Mouse (Mus musculus) embryonic facial prominence, embryonic 12.5 days (tissue): Measurements from ENCODE around the gene Cfap58. TPM values are rescaled to one million over a fixed set of nuclear protein-coding genes. Genes with fewer than 3 reads are reported as not detected.

Experiments used
- ATAC-seq: fragments of 200-750 bp; cut with Nextera tagmentation; 2 replicates; pipeline ENCODE4 v1.8.0; 2017; ENCODE audit not compliant: insufficient number of reproducible peaks, insufficient read depth, low FRiP score, low TSS enrichment
- H3K27ac ChIP-seq: fragments of 300-500 bp; sonication (generic); 2 replicates; pipeline ENCODE4 v1.5.1; 2016; ENCODE audit warnings: mild to moderate bottlenecking
- H3K27me3 ChIP-seq: fragments of 300-500 bp; sonication (generic); 2 replicates; pipeline ENCODE4 v1.6.1; 2016; ENCODE audit warnings: mild to moderate bottlenecking, moderate library complexity
- H3K36me3 ChIP-seq: fragments of 300-500 bp; sonication (generic); 2 replicates; pipeline ENCODE4 v1.6.1; 2016; ENCODE audit warnings: mild to moderate bottlenecking
- H3K4me1 ChIP-seq: fragments of 300-500 bp; sonication (generic); 2 replicates; pipeline ENCODE4 v1.6.1; 2016
- H3K4me2 ChIP-seq: fragments of 300-500 bp; sonication (generic); replicated peaks from 2 replicates; pipeline ENCODE4 v1.6.1; 2016; ENCODE audit warnings: mild to moderate bottlenecking, moderate library complexity
- H3K4me3 ChIP-seq: fragments of 300-500 bp; sonication (generic); 2 replicates; pipeline ENCODE4 v1.5.1; 2016; ENCODE audit warnings: mild to moderate bottlenecking
- H3K9ac ChIP-seq: fragments of 300-500 bp; sonication (generic); 2 replicates; pipeline ENCODE4 v1.6.1; 2016; ENCODE audit warnings: mild to moderate bottlenecking, moderate library complexity
- H3K9me3 ChIP-seq: fragments of 300-500 bp; sonication (generic); 2 replicates; pipeline ENCODE4 v1.6.1; 2016; ENCODE audit warnings: mild to moderate bottlenecking, moderate library complexity
- WGBS: fragments of 180-500 bp; shearing (Covaris S2); methylation state at CpG from one replicate; pipeline ENCODE4 v1.1.7; 2016; 5-methylcytosine and 5-hydroxymethylcytosine counted together
- microRNA-seq: library from miRNA; unstranded; fragments of <30 nt; microRNA quantifications from one replicate; pipeline ENCODE4, GENCODE M21; 2017
- polyA plus RNA-seq: library from polyadenylated mRNA; unstranded; fragments of >200 nt; fragmentation: Nextera tagmentation; extraction: Ambion mirVana; gene quantifications from 2 replicates; pipeline ENCODE4 v1.2.1, GENCODE M21; 2016

Gene Cfap58
- polyA plus RNA-seq, 1 experiment from 2014 or later: not detected

- Histone ChIP-seq H3K9ac (no peak overlapping the region), H3K4me1 (no peaks in the 10 kb centered on the region), H3K27ac (no peak overlapping the region), H3K4me2 (no peak overlapping the region), H3K36me3 (no peaks in the 10 kb centered on the region), H3K4me3 (no peak overlapping the region), H3K27me3 (no peaks in the 10 kb centered on the region), H3K9me3 (no peaks in the 10 kb centered on the region)
- no peak for ATAC-seq
- 66% methylated on average over 8 of the region's 8 CpGs for WGBS
Observed at GRCm38 (mm10) chr19:48025366-48025765, 87.9 kb downstream of the Cfap58 start.

- ATAC-seq: no peak
- WGBS: 74% methylated on average over 2 of the region's 2 CpGs
Observed at GRCm38 (mm10) chr19:48026882-48027281, 89.4 kb downstream of the Cfap58 start.

GRCm38 (mm10) chr19:48039554-48039953 is 102.1 kb downstream of the Cfap58 start:
- Histone ChIP-seq H3K27ac (no peak overlapping the region), H3K27me3 (no peaks in the 10 kb centered on the region), H3K9ac (no peak overlapping the region), H3K4me1 (no peaks in the 10 kb centered on the region), H3K36me3 (no peaks in the 10 kb centered on the region), H3K9me3 (no peaks in the 10 kb centered on the region), H3K4me2 (no peak overlapping the region), H3K4me3 (no peak overlapping the region)
- no peak for ATAC-seq
- WGBS: 89% methylated on average over 8 of the region's 8 CpGs

More at GRCm38 (mm10) chr19:48026882-48027281, 89.4 kb downstream of the Cfap58 start:
- no peaks in the 10 kb centered on the region for H3K9me3 ChIP-seq
- H3K9ac ChIP-seq: no peak overlapping the region
- no peaks in the 10 kb centered on the region for H3K4me1 ChIP-seq
- H3K4me3 ChIP-seq: no peak overlapping the region
- H3K36me3 ChIP-seq: no peaks in the 10 kb centered on the region
- no peaks in the 10 kb centered on the region for H3K27me3 ChIP-seq
- no peak overlapping the region for H3K4me2 ChIP-seq
- H3K27ac ChIP-seq: no peak overlapping the region

- H3K4me1 ChIP-seq: no peaks in the 10 kb centered on the region
- H3K27ac ChIP-seq: no peak overlapping the region
- H3K9ac ChIP-seq: no peak overlapping the region
- H3K9me3 ChIP-seq: no peaks in the 10 kb centered on the region
- ATAC-seq: no peak
- no peak overlapping the region for H3K4me3 ChIP-seq
- H3K27me3 ChIP-seq: no peaks in the 10 kb centered on the region
- no peak overlapping the region for H3K4me2 ChIP-seq
- 87% methylated on average over 7 of the region's 7 CpGs for WGBS
- no peaks in the 10 kb centered on the region for H3K36me3 ChIP-seq
Observed at GRCm38 (mm10) chr19:48047315-48047714, 109.8 kb downstream of the Cfap58 start.

- Histone ChIP-seq H3K36me3 (no peaks in the 10 kb centered on the region), H3K27me3 (no peaks in the 10 kb centered on the region), H3K4me2 (no peak overlapping the region), H3K9ac (no peak overlapping the region), H3K4me3 (no peak overlapping the region), H3K27ac (no peak overlapping the region), H3K9me3 (no peaks in the 10 kb centered on the region), H3K4me1 (0 out of 2 replicates have a peak, but pooled peaks cover 5% of the 10 kb centered on the region)
- no peak for ATAC-seq
- WGBS: 51% methylated on average over 3 of the region's 3 CpGs
Observed at GRCm38 (mm10) chr19:48049361-48049760, 111.9 kb downstream of the Cfap58 start.

GRCm38 (mm10) chr19:48063289-48063688 is 125.8 kb downstream of the Cfap58 start:
- no peak for ATAC-seq
- Histone ChIP-seq H3K4me1 (no peaks in the 10 kb centered on the region), H3K9me3 (no peaks in the 10 kb centered on the region), H3K27me3 (no peaks in the 10 kb centered on the region), H3K4me2 (no peak overlapping the region), H3K4me3 (no peak overlapping the region), H3K36me3 (no peaks in the 10 kb centered on the region), H3K9ac (no peak overlapping the region), H3K27ac (no peak overlapping the region)
- 48% methylated on average over 2 of the region's 2 CpGs for WGBS

- ATAC-seq: no peak
Observed at GRCm38 (mm10) chr19:48079718-48080117, 142.2 kb downstream of the Cfap58 start.

GRCm38 (mm10) chr19:48081456-48081855 is 144.0 kb downstream of the Cfap58 start:
- Histone ChIP-seq H3K4me1 (no peaks in the 10 kb centered on the region), H3K4me3 (no peak overlapping the region), H3K4me2 (no peak overlapping the region), H3K9me3 (no peaks in the 10 kb centered on the region), H3K9ac (no peak overlapping the region), H3K27me3 (no peaks in the 10 kb centered on the region), H3K27ac (no peak overlapping the region), H3K36me3 (no peaks in the 10 kb centered on the region)
- 86% methylated on average over 4 of the region's 4 CpGs for WGBS
- no peak for ATAC-seq

More at GRCm38 (mm10) chr19:48079718-48080117, 142.2 kb downstream of the Cfap58 start:
- Histone ChIP-seq H3K27me3 (no peaks in the 10 kb centered on the region), H3K36me3 (no peaks in the 10 kb centered on the region), H3K9me3 (no peaks in the 10 kb centered on the region), H3K4me2 (no peak overlapping the region), H3K4me3 (no peak overlapping the region), H3K9ac (no peak overlapping the region), H3K27ac (no peak overlapping the region), H3K4me1 (no peaks in the 10 kb centered on the region)
- WGBS: 66% methylated on average over 3 of the region's 3 CpGs

Small RNAs within 50 kb of the gene (microRNA-seq; reads per million reads assigned to microRNA genes)
- not detected for gene Gm22240

Other genes starting within 250 kb of the Cfap58 start
- gene Col17a1, start 245.6 kb upstream of the Cfap58 start, polyA plus RNA-seq: 7.3 and 8.5 TPM in 2 replicates
- 281 and 297 TPM in 2 replicates for gene Sfr1, start 206.0 kb upstream of the Cfap58 start, polyA plus RNA-seq
- gene Gsto1, start 82.7 kb upstream of the Cfap58 start, polyA plus RNA-seq: 156 and 158 TPM in 2 replicates
- gene Gsto2, start 72.1 kb upstream of the Cfap58 start, polyA plus RNA-seq: 1.6 and 2.2 TPM in 2 replicates
- 0.19 and 0.29 TPM in 2 replicates for gene Cfap43, start 18.4 kb upstream of the Cfap58 start, polyA plus RNA-seq
- 18.5 and 20.0 TPM in 2 replicates for gene Itprip, start 18.4 kb upstream of the Cfap58 start, polyA plus RNA-seq